Mouse (Mus musculus) adrenal gland, adult (tissue): ENCODE measurements at regions not wholly inside any gene's neighbourhood (a gene's known extent, or its start where the extent isn't known, plus 50 kb on each side); places are given as distances from the start of the nearest gene placed in this dataset.
A peak's percentile ranks its signal among the peaks of the same experiment; 100 is the strongest.

Source experiments
- DNase-seq, 2 experiments: peaks; one replicate each; pipeline ENCODE4 v3.0.0; 2022 to 2023; ENCODE audit warnings: low spot score in 1 of 2; ENCODE audit not compliant: inconsistent age in 2 of 2

GRCm38 (mm10) chr16:78490245-78490644, 86.3 kb downstream of the D16Ertd472e start:
- DNase-seq: peak; percentile 21 to 55

- no peak for DNase-seq
Measured at GRCm38 (mm10) chr16:78489604-78490003, 86.9 kb downstream of the D16Ertd472e start.

- DNase-seq: no peak
Measured at GRCm38 (mm10) chr16:78486531-78486930, 90.0 kb downstream of the D16Ertd472e start.

- no peak for DNase-seq
Measured at GRCm38 (mm10) chr16:78484319-78484718, 92.2 kb downstream of the D16Ertd472e start.

- no peak for DNase-seq
Measured at GRCm38 (mm10) chr16:78481571-78481970, 94.9 kb downstream of the D16Ertd472e start.

GRCm38 (mm10) chr16:78481065-78481464, 95.4 kb downstream of the D16Ertd472e start:
- peak in 1 of 2 experiments; percentile 44 for DNase-seq

- DNase-seq: no peak
Measured at GRCm38 (mm10) chr16:78480261-78480660, 96.2 kb downstream of the D16Ertd472e start.

GRCm38 (mm10) chr16:78473456-78473855, 96.5 kb upstream of the Btg3 start:
- peak; percentile 64 to 88 for DNase-seq

- DNase-seq: peak; percentile 50 to 79
Measured at GRCm38 (mm10) chr16:78459996-78460395, 83.0 kb upstream of the Btg3 start.

GRCm38 (mm10) chr16:78457731-78458151, 80.7 kb upstream of the Btg3 start:
- no peak for DNase-seq

- DNase-seq: no peak
Measured at GRCm38 (mm10) chr16:78456345-78456744, 79.4 kb upstream of the Btg3 start.

- DNase-seq: no peak
Measured at GRCm38 (mm10) chr16:78454509-78454908, 77.5 kb upstream of the Btg3 start.

GRCm38 (mm10) chr16:78452303-78452702, 75.3 kb upstream of the Btg3 start:
- DNase-seq: peak in 1 of 2 experiments; percentile 87

- no peak for DNase-seq
Measured at GRCm38 (mm10) chr16:78451750-78452149, 74.8 kb upstream of the Btg3 start.

- DNase-seq: peak; percentile 84 to 92
Measured at GRCm38 (mm10) chr16:78451251-78451650, 74.3 kb upstream of the Btg3 start.

GRCm38 (mm10) chr16:78449231-78449630, 72.2 kb upstream of the Btg3 start:
- DNase-seq: no peak

- no peak for DNase-seq
Measured at GRCm38 (mm10) chr16:78443262-78443661, 66.3 kb upstream of the Btg3 start.

- DNase-seq: no peak
Measured at GRCm38 (mm10) chr16:78442830-78443229, 65.8 kb upstream of the Btg3 start.

GRCm38 (mm10) chr16:78441961-78442360, 65.0 kb upstream of the Btg3 start:
- DNase-seq: peak in 1 of 2 experiments; percentile 57

- no peak for DNase-seq
Measured at GRCm38 (mm10) chr16:78435707-78436106, 58.7 kb upstream of the Btg3 start.

GRCm38 (mm10) chr16:78427470-78428041, 50.6 kb upstream of the Btg3 start:
- DNase-seq: peak; percentile 49 to 79
